Mouse (Mus musculus) gastrocnemius, postnatal 25 days (tissue): ENCODE results near the gene Mtor. TPM values are rescaled to one million over a fixed set of nuclear protein-coding genes. Genes with fewer than 3 reads are reported as not detected.

Source experiments
- DNase-seq: peaks from one replicate; pipeline ENCODE4 v3.0.0; 2022
- long read RNA-seq, 2 experiments: library from polyadenylated mRNA; stranded (forward); transcript quantifications; one replicate each; pipeline ENCODE4 v2.0.0; 2021
- total RNA-seq, 2 experiments: library from RNA; stranded (reverse); gene quantifications; 1 replicate in 1 of 2; 2 replicates in 1 of 2; pipeline ENCODE4 v1.2.3; 2021

The Mtor gene
- 10 to 100 TPM; 30.6 to 30.9 TPM for total RNA-seq
- long read RNA-seq, experiment 1, partial matches to known transcripts, result 9 of 13 reads
- long read RNA-seq, experiment 1, other reads (novel, unspliced or antisense), result 2 of 13 reads
- long read RNA-seq, experiment 2, full-length matches to known transcripts, result 6 of 15 reads
- long read RNA-seq, experiment 2, partial matches to known transcripts, result 7 of 15 reads
- long read RNA-seq, experiment 2, other reads (novel, unspliced or antisense), result 2 of 15 reads

DNA sequence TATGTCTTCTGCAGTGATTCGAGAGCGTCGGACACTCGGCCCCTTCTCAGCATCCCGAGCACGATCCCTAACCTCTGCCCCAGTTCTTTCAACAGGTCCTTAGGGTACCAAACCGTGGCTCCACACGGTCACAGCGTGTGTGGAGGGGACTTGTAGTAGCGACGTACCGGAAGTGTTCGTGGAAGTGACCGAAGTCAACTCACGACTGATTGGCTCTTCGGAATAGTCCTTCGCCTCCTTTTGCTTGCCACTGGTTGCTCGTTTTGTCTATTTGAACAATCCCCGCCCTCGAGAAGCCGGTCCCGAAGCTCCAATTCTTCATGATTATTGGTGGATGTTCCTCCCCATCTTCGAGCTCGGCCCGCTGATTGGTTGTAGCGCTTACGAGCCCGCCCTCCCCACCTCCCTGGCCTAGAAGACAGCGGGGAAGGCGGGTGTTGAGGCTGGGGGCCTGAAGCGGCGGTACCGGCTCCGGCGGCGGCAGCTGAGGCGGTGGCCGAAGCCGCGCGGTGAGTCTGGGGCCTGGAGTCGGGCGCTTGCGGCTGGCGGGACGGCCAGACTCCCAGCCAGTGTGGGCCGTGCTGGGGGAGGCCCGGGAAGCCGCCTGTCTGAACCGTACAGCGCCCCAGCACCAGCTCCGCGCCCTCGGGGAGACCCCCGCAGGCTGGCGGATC, at the start of gene Mtor:
Gene Mtor, plus strand, starts transcription at position 433 of the 674 bp plus-strand sequence.
- peak; percentile 96 for DNase-seq

DNA sequence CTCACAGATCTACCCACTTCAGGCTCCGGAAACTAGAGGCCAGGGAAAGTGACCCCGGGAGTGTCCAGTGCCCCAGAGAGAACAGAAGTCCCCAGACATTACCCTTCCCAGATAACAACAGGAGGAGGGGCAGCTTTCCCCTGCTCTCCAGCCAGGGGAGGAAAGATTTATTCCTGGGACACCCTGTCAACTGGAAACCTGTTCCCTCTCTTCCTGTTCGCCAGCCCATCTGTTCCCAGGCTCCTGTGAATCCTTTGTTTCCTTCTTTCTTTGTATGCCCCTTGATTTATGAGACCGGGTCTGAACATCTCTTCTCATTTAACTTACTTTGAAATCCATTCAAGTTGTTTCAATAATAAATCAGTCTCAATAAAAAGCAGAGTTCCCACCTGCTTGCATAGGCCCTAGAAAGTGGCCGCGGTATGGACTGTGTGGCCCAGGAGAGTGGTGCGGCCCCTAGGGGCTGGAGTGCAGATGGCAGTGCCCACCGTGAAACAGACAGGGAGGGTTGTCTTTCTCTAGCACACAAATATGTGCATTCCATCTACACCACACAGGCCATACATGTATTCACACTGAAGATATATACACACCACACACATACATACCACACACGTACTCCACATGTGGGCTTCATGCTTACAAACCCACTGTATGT, 48.8 kb upstream of the Mtor start:
- no peak for DNase-seq

DNA sequence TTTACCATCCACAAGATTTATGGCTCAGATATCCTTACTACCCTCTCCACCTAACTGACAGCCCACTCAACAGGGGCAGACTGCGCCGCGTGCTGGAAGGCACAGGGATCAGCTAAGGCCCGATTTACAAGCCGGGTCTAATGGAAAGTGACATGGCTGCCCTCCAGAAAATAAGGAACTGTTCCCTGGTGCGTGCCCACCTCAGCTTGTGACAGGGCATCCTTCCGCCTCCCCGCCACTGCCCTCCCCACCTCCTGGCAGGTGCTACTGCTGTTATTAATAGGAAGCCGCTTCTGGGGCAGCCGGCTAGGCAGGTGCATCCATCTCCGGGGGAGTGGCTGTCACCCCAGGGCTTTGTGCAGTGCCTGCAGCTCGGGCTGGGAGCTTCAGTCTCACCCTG, 45.0 kb upstream of the Mtor start:
- no peak for DNase-seq

DNA sequence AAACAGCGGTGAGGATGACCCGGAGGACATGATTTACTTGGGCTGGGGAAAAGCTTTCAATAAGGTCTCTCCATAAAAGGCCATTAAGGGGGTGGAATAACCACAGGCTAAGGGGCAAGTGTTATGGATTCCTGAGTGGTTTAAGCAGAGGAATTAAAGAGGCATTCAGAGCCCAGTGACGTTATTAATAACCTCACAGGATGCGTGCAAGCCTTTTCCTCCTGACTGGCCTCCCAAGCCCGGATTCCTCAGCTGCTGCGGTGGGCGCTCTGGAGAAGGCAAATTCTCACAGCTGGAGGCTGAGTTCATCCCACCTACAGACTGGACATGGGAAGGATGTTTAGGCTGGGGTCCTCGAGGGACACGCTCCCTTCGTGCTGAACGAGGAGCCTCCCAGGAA, 43.7 kb upstream of the Mtor start:
- DNase-seq, result no peak

DNA sequence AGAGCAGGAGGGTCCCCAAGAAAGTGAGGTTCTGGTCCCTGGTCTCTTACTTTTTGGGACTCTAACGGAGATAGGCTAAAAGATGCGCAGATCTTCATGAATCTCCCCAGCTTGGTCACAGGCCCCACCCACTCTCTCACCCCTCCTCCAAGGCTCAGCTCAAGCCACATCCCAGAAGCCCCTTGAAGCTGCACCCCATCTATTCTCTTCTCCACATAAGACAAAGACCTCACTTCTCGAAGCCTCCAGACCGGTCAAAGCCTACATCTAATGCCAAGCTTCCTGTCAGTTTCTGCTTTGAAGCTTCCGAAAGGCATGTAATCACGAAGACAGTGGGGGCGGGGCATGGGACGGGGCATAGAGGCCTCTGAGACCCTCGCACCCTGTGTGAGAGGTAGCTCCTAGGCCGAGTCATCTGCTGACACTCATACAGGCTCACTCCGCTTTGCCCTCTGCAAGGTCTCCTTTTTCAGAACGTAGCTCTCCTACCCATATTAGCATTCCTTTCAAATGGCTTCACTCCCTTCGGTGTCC, 43.1 kb upstream of the Mtor start:
- DNase-seq, result no peak

DNA sequence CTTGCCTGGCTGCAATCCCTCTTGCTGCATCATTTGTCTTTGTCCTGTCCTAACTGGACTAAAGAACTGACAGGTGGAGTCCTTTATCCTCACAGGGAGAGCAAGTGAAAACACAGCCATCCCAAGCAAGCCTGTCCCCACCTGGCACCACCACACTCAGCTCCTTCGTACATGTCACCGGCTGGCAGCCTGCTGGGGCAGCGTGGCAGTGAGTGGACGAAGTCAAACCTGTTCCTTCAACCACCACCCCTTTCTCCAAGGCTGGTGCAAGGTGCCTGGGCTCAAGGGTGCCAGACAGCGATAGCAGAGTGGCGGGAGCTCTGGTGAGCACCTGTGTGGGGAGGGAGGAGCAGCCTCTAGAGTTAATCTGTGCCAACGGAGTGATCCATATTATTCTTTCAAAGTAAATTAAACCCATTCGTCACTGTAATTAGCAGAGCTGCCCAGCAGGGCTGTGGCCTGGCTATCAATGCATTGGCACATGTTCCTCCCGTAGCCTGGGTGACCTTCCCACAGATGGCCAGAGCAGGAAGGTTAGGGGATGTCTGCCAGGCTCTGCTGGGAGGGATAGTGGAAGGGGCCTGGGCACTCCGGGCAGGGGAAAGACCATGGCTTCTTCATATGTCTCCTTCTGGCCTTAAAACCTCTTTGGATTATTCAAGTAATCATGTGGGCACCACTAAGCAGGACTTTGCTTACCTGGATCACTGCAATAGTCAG, 40.0 kb upstream of the Mtor start:
- no peak for DNase-seq

DNA sequence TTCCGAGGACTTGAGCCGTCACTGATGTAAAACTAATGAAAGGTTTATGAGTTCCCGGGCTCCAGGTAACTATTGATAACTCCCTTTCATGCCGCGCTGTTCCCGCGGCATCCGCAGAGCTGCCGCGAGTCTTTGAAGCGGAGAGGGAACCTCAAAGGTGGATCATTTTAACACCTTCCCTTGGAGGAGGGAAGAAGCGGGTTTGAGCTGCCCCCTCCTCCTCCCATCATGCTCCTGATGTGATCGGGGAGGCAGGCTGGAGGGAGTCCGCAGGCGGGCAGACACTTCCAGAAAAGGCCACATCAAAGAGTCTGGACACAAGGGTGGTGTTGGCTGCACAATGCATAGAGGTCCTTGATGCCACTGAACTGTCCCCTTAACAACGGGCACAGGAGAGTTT, 32.8 kb upstream of the Mtor start:
- DNase-seq, result no peak

DNA sequence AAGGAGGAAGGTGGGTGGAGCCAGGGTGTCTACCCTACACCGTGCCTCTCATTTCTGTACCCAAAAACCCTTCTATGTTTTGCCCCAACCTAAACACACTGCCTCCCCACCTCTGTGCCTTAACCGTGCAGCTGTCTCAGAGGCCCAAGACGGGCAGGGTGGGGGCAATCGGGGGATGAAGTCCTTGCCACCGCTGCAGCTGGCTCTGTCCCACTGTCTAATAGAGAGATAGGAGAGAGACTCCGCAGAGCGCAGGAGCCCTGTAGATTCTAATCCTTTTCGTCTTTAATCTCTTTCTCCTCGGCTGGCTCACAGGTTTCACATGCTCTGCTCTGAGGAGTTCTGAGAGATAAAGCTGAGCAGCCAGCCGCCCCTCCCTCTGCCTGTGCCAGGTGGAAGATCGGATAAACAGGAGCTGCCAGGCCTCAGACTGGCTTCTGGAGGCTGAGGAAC, 31.3 kb upstream of the Mtor start:
- DNase-seq, result no peak

DNA sequence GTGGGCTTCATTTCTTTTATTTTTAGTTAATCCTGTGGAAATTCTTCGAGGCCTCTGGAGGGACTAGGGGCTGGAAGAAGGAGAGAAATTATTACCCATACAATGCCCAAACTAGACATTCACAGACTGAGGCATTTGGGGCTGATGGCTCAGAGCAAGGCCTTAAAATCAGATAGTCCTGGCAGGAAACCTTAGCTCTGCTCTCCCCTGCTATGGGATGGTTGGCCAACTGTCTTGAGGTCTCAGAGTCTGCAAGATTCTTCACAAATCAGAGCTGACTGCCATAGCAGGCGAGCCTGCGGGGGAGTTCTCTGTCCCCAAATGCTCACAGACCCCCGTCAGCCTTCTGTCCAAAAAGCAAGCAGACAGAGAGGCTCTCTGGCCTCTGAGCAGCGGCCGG, 30.9 kb upstream of the Mtor start:
- DNase-seq, result no peak

DNA sequence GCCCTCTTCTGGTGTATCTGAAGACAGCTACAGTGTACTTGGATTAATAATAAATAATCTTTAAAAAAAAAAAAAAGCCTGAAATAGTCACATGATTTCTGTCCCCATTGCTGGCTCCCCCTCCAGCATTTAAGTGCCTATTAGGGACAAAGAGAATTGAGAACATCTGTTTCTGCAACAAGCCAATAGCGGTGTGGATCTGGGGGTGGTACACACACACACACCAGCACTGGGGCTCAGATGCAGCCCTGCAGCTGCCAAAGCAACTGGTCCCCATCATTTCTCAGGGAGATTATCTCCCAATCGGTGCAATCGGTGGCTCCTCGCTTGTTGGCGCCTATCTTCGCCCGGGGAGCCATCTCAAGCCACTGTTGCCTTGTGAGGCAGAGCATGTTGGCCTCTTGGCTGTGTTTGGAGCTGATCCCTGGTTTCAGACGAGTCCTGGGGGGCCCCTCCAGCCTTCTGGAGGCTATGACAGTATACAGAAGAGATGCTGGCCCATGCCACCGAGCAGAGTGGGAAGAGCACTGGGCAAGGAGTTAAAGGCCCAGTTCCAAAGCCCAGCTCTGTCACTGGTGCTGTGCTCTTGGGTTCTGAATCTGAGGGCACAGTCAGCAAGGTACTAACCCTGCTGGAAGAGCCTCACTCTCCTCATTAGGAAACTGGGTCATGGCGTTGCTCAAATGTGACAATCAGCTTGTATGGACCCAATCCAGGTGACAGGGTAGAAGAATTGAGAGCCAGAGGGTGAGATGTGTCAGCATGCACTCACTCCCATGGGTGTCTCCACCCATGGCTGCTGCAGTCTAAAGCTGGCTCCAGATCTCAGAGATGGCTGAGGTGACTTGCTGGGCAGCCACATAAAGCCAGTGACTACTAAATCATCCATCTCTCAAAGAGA, 21.2 kb upstream of the Mtor start:
- peak; percentile 14 for DNase-seq

DNA sequence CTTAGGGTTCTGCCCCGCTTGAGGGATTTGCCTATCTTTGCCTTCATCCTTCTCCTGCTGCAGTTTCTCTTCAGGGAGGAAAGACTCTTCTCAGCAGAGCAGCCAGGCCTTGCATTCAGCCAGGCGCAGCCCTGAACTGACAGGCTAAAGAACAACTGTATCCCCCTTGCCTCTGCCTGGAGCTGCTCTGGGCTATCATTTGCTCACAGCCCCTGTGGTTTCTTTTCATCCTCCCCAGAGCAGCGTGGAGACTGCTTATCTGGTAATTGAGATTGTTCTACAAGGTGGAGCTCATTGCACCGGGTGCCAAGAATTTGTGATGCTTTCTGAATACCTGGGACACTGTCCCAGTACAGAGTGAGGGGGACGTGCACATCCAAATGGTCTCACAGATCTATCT, 19.9 kb upstream of the Mtor start:
- DNase-seq, result no peak

DNA sequence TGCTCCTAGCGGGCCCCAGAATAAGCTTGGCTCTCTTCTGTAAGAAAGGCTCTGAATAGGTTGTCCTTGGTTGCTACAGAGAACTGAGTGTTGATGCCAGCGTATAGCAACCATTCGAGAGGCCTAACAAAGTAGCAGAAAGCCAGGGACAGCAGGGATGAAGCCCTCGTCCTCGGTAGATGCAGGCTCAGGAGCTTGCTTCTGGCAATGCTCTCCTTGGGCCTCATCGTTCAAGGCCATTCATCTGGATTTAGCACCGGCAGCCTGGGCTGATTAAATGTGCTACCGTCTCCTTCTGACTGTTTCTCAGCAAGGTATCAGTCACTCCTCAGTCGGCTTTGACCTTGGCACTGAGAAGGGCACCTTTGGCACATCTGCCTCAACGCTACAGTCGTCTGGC, 19.3 kb upstream of the Mtor start:
- DNase-seq, result no peak

DNA sequence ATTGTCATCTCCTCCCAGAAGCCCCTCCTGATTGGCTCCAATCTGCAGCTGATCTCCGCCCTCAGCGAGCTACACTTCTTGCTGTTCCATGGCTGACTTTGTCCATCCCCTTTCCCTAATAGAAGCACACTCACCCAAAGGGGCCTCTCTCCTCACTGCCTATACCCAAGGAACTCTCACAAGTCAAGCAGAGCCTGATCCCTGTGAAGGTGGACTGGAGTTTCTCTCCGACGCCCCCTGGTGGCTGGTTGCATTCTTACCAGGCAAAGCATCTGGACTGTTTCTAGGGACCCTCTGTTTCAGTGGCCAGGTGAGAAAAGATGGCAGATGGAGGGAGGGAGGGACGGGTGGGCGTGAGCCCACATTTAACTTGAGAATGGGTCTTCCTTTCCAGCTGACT, 18.7 kb upstream of the Mtor start:
- DNase-seq, result no peak

DNA sequence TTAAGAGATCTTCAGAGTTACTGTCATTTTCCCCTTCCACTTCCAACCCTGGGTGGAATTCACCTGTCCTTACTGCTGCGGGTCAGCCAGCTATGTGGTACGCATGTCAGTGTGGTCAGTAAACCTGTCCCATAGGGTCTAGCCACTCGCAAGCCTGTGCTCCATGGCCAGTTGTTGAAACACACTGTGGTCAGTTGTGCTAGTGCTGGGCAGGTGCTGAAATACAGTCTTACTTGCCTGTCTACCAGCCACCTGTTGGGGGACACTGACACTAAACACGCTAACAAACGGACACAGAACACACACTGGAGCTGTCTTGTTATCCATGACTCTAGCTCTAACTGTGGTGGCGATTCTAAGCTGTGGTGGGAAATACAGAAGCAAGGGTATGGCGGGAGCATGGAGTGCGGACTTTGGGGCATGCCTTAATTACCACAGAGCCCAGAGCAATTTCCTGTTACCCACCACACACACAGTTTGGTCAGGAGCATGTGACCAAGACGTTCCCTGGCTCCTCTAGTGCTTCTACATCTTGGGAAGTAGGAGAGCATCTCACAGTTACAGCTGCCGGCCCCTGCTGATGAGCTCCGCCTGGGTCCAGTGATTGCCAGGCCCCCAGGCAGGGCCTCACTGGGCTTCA, 17.4 kb upstream of the Mtor start:
- DNase-seq, result no peak

DNA sequence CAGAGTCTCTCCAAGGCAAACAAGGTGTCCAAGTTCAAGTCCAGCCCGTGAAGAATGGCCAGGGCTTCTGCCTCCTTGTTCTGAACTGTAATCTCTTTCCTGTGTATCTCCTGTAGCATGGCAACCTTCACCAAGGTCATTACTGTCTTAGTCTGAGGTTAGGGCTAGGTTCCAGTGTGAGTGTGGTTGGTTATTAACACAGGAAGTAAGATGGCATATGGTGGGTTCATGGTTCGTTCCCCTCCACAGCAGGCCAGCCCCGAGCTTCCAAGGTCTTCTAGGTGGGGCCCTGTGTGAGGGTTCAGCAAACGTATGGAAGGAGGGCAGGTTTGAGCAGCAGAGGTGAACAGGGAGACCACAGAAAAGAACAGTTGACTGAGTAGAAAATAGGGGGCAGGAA, 15.9 kb upstream of the Mtor start:
- no peak for DNase-seq

DNA sequence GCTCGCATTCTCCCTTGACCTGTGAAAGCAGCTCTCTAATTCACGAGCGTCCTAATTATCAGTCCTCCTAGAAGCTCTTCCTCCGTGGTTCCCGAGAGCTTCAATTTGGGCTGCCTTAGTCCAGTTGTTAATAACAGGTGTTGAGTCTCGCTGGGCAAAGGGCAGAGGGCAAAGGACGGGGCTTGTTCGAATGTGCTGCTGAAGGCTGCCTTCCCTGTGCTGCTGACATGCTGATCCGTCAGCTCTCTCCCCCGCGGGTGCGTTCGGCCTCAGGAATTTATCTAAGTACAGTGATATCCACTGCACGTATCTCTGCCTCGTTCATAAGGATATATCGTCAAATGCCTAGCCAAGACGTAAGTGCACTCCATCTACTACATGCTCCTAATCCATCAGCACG, 15.1 kb upstream of the Mtor start:
- no peak for DNase-seq

DNA sequence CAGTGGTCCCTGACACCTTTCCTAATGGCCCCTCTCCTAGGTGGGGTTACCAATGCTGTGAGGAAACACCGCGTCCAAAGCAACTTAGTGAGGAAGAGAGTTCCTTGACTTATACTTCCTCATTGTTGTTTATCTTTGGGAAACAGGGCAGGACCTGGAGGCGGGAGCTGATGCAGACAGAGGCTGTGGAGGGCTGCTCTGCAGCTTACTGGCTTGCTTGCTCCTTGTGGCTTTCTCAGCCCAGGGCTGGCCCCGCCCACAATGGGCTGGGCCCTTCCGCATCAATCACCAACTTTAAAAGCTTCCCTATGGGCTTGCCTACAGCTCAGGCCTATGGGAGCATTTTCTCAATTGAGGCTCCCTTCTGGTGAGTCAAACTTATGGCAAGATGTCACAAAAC, 14.6 kb upstream of the Mtor start:
- DNase-seq, result no peak

DNA sequence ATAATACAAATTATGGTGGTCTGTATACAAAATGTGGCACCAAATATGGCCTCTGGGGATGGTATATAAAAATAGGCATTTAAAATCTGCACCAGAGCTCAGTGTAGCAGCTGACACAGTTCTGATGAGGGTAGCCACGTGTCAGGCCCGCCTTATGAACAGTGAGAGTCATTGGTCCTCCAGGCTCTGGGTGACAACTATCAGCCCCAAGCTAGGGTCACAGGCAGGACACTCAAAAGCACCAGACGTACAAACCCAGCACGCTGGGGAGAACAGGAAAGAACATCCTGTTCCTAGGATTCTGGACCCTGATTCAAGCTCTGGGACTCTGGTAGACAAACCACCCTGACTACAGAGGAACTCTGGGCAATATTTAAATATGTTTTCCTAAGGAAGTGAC, 13.9 kb upstream of the Mtor start:
- DNase-seq, result no peak

DNA sequence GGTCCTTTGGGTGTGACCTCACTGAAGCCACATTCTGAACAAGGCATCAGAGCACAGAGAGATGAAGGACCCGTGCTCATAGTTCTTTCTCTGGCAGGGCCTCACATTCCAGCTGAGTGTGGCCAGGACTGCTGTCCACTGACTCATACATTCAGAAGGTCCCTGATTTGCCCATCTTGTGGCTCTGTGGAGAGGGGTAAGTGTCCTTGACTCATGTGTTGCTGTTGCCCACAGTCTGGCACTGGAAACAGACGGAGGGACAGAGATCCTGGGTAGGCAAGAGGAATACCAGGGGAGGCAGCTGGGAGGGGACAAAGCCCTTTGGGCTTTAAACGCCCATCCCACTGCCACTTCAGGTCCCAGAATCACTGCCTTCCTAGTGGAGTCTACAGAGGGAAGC, 13.3 kb upstream of the Mtor start:
- no peak for DNase-seq

DNA sequence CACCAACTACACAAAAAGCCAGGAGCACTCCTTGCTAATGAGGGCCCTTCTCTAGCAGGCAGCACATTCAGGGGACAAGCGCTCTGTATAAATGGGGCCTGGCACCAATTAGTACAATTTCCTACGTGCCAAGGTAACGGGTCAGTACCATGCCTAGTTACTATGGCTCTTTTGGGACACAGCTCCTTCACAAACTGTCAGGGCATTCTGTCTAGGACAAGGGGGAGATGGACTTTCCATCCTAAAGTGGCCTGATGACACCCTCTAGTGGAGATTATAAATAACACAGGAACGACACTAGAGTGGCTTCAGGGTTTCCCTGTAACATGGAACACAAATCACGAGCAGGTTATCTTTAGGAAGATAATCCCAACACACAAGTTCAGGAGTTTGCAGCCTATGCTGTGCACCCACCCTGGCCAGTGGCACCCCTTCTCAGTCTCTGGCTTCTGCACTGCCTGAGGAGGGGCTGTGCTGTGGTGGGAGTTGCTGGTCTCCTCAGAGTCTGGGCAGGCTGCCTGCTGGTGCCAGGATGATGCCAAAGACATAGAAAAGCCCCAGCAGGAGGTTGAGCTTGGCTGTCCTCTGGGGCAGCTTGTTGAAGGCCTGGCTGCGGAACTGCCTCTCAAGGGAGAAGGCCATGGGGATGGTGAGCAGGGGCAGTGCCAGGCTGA, 12.6 kb upstream of the Mtor start:
- no peak for DNase-seq

DNA sequence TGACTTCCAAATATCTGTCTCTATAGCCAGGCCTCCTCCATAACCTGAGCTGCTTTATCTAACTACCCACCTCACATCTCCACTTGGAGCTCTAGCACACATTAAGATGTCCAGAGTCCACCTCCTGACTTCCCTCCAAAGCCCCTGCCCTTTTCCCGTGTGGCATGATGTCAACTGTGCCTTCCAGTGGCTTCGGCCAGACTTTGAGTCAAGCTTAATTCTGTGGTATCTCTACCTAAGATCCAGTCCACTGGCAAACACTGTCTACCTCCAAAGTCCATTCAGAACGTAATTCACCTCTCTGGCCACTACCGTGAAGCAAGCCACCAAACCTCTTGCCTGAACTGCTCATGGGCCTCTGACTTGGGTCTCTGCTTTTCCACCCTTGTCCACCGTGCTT, 6.5 kb upstream of the Mtor start:
- no peak for DNase-seq
